Comparison of ENCODE assay signal across 25 mouse cellular contexts in the genomic region with DNA sequence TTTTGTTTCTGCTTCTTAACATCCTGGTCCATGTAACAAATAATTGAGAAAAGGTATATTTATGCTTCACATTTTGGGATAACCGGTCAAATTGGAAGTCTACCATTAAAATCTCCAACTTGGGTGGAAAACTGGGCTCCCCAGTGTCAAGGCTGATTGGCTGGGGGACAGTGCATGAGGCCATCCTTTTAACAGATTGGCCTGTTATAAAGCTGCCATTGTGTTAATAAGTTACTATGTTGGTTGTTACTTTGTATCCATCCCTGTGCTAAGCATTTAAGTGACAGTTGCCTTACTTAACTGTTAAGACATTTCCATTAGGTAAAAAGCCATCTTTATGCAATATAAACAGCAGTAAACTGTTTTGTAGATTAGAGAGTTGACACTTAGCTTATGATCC.
"Had no signal": no experiment of that assay in that cellular context is flagged by ENCODE, and none has a peak within 500 bp of the region (broad histone marks: within the 10 kb centered on the region; RNA-seq: fewer than 3 reads in every experiment).

No protein-coding gene starts in this region.

- DNase-seq: forebrain, postnatal 0 days; gastrocnemius, postnatal 14 days; gastrocnemius, postnatal 36 days; heart, adult 18-20 months; heart, postnatal 14 days; heart, postnatal 36 days; kidney, adult 18-20 months; kidney, postnatal 14 days; kidney, postnatal 36 days; layer of hippocampus, adult 9-11 months; liver; liver, embryonic 13.5 days; liver, postnatal 0 days had no signal

- H3K4me1 ChIP-seq: forebrain, embryonic 15.5 days; heart, embryonic 10.5 days; heart, embryonic 12.5 days; hindbrain, embryonic 13.5 days; hindbrain, embryonic 15.5 days; limb, embryonic 10.5 days; limb, embryonic 12.5 days; liver, embryonic 13.5 days; liver, embryonic 15.5 days had no signal

- H3K4me3 ChIP-seq: forebrain, embryonic 15.5 days; heart, embryonic 10.5 days; heart, embryonic 12.5 days; hindbrain, embryonic 13.5 days; hindbrain, embryonic 15.5 days; kidney, embryonic 15.5 days; limb, embryonic 10.5 days; limb, embryonic 12.5 days; liver, embryonic 13.5 days; liver, embryonic 15.5 days had no signal

- H3K9ac ChIP-seq: forebrain, embryonic 15.5 days; forebrain, postnatal 0 days; heart, embryonic 12.5 days; hindbrain, embryonic 13.5 days; hindbrain, embryonic 15.5 days; kidney, embryonic 15.5 days; limb, embryonic 12.5 days; liver, embryonic 13.5 days; liver, embryonic 15.5 days; liver, postnatal 0 days had no signal

- H3K4me2 ChIP-seq: forebrain, embryonic 15.5 days; heart, embryonic 12.5 days; hindbrain, embryonic 13.5 days; hindbrain, embryonic 15.5 days; kidney, embryonic 15.5 days; limb, embryonic 12.5 days; liver, embryonic 11.5 days; liver, embryonic 13.5 days; liver, embryonic 15.5 days had no signal

- ATAC-seq: forebrain, embryonic 15.5 days; forebrain, postnatal 0 days; hindbrain, postnatal 0 days; liver, postnatal 0 days had no signal

- H3K27me3 ChIP-seq: forebrain, embryonic 15.5 days; heart, embryonic 12.5 days; hindbrain, embryonic 13.5 days; hindbrain, embryonic 15.5 days; kidney, embryonic 15.5 days; limb, embryonic 12.5 days; liver, embryonic 13.5 days; liver, embryonic 15.5 days had no signal

- H3K36me3 ChIP-seq: forebrain, embryonic 15.5 days; heart, embryonic 10.5 days; heart, embryonic 12.5 days; hindbrain, embryonic 13.5 days; hindbrain, embryonic 15.5 days; kidney, embryonic 15.5 days; limb, embryonic 10.5 days; limb, embryonic 12.5 days; liver, embryonic 13.5 days; liver, embryonic 15.5 days had no signal

- H3K27ac ChIP-seq: forebrain, embryonic 15.5 days; heart, embryonic 10.5 days; hindbrain, embryonic 13.5 days; hindbrain, embryonic 15.5 days; hindbrain, postnatal 0 days; kidney, embryonic 15.5 days; kidney, postnatal 0 days; limb, embryonic 10.5 days; limb, embryonic 12.5 days; liver, embryonic 13.5 days; liver, embryonic 15.5 days had no signal

- H3K9me3 ChIP-seq: forebrain, embryonic 15.5 days; heart, embryonic 10.5 days; heart, embryonic 12.5 days; hindbrain, embryonic 13.5 days; hindbrain, embryonic 15.5 days; kidney, embryonic 15.5 days; limb, embryonic 10.5 days; limb, embryonic 12.5 days; liver, embryonic 13.5 days; liver, embryonic 15.5 days had no signal
